Mouse (Mus musculus) heart, adult 11 months (tissue): Measurements from ENCODE around the gene Pomp.

ENCODE experiments used
- DNase-seq: peaks from one replicate; pipeline ENCODE4 v3.0.0; 2022

Pomp gene

DNA sequence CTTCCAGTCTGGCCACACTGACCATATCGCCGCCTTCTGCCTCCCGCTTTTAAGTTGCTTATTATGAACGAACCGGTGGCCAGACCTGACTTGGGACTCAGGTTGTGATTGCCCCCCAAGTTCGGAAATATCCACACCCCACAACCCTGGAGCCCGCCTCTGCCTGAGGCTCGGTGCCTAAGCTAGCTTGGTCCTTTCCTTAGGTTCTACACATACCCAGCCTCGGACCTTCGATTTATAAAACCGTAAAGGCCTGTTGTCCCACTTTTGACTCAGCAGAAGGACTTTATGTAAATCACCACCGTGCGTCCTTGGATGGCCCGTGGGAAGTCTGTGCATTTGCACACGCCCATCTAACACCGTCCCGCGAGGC is 199 bp upstream of the Pomp start:
- DNase-seq = no peak

DNA sequence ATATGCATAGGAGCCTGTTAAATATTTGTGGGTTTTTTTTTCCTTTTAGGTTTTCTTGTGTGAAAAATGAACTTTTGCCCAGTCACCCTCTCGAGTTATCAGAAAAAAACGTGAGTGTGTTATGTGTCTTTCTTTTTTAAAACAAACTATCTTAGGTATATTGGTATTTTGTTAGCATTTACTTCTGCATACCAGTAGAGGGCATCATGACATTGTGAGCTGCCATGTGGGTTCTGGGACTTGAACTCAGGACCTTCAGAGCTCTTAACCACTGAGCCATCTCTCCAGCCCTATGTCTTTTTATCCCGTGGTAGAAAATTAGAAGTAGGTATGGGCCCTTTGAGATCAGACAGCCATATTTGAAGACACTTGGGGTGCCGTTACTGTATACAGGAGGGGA is 8.4 kb downstream of the Pomp start:
- DNase-seq = no peak

DNA sequence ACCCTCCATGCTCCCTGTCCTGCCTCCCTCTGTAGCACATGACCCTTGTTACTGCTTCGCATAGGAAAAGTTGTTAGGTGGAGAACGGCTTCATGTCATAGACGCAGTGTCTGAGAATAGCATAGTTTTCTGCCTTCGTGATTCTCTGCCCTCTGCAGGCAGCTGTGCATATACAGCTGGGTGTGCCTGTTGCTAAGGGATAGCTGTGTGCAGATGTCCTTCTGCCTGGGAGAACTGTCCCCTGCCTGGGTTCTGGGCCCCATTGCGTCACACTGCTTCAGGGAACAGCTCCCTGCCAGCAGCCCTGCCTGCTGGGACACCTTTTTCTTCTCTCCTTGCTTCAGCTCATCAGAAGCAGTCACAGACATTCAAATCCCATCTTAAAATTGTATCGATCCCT is 9.3 kb downstream of the Pomp start:
- peak; percentile 90 for DNase-seq

DNA sequence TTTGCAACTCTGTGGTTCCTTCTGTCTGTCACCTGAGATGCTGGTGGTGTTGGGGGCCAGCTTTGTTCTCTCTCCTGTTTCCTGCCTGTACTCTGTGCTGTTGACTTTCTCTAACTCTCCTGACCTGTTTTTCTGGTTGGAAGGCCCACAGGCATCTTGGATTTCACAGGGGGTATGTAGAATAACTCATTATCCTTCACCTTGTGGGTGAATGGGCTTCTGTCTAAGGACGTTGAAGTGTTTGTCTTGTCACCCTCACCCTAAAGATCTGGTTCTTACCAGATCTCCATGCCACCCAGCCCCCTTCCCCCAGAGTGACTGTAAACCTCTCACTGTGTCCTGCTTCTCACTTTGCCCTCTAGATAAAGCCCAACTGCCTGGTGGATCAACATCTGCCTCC is 10.0 kb downstream of the Pomp start:
- no peak for DNase-seq

DNA sequence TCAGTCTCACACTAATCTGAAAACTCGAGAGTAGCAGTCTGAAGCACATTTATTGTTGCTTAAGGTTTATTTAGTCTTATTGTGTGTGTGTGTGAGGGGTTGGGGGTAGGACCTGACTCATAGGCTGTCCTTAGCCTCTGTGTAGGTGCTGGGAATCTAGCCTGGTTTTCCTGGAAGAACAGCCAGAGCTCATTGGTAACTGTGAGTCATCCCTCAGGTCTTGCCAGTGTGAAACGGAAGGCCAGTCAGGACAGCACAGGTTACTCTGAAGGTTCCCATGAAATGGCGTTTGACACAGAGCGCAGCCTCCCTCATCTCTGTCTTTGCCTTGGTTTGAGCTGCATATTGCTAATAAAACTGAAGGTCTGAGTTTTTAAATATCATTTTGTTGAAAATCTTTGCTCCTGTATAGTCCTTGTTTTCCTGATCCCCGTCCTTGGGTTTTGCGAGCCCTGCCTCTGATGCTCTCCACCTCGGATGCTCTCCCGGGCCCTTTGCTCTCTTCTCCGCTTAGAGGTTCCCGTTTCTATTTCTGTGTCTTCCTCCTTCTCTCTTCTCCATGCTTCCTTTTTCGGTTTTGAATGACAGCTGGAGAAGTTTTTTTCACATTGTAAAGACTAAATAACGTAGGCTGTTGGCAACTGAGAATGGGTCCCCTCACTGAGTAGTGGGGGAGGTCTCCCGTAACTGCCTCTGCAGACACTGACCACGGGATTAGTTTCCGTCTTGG is 11.0 kb downstream of the Pomp start:
- DNase-seq = no peak

DNA sequence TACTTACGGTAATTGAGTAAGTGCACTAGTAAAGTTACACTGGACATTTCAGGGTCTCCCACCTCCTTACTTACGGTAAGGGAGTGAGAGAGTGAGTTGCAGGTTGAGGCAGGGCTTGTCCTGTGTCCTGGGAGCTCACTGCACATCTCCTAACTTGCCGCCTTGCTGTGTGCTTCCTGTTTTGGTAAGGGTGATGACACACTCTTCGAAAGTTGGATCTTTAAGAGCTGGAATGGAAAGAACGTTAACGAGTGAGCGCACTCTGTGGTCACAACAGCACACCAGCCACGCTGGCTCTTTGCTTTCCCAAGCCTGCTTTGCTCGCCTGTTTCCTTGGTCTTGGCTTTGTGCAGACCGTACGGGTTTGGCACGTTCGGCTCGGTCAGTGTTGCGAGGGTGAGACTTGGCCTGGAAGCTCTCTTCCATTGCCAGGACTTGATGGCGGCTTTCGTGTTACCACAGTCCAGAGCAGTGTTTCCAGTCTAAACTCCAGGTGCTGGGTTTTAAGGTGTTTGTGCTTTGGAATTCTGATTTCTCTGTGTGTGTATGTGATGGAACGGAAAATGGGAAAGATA is 14.3 kb downstream of the Pomp start:
- DNase-seq = no peak

DNA sequence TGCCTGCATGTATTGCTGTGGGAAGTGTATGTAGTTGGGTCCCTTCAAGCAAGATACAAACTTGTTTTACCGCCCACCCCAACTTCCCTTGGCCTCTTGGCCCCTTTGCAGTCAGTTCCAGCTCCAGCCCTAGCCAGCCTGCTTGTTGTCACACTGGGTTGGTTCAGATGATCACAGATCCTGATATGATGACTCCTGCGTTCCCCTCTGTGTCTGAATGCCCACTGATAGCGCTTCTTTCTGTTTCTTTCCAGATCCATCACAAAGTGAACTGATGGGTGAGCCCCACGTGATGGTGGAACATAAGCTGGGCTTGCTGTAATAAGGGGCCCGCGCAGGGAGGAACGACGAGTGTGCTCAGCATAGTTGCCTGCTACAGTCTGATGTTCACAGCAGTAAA is 14.9 kb downstream of the Pomp start:
- DNase-seq = no peak

DNA sequence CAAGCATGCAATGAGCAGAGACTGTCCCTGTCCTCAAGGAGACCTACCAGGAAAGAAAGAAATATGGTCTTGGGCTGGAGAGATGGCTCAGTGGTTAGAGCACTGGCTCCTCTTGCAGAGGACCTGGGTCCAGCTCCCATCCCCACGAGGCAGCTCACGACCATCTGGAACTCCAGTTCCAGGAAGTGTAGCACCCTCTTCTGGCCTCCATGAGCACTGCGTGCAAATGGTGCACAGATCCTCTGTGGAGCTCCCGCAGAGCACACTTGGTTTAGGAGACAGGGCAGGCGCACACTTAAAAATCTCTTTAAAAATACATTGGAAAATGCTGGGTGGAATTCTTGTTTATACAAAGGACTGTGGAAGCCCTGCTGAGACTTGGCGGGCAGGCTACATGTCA is 17.3 kb downstream of the Pomp start:
- DNase-seq = no peak

DNA sequence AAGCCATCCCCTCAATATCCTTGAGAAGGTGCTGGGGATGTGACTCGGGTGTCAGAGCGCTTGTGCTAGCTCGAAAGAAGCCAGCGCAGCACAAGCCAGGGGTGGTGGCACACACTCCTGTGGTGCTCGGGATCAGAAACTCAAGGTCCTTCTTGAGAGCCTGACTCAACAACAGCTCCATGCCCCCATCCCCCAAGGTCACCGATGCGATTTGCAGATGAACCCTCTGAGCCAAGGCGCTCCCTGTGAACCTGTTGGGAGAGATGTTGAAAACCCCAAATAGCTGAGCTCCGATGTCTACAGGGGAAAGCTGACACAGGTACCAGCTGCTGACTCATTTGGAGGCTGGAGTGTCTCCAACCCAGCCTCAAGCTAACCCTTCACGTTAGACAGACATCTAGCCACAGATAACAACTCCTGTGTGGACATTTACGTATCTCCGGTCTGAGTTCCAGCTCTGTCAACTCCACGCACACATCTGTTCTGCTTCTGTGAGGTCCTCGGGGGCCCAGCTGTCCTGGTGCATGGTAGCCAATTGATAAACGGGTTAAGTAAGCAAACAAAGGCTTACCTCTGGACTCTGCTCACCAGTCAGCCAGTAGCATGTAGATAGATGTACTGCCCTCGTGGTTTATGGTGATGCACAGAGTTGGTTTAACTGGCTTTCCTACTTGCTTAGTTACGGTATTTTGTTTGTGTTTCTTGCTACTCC is 19.9 kb downstream of the Pomp start:
- DNase-seq = no peak

DNA sequence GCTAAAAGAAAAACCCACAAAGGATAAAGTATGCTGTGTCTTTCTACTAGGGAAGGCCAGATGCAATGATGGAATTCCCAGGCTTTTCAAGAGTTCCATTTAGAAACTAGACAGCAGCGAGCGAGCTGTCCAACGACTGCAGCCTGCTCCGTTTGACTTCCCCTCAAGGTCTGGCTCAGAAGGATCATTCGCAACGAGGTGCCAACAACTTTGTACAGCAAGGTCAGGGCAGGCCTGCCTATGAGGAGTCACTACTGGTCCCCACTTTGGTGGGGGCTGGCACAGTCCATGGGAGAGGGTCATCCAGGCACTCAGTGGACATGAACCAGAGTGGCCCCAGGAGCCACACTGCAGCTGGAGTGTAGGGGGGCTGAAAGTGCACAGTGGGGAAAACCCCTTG is 23.3 kb downstream of the Pomp start:
- DNase-seq = no peak

DNA sequence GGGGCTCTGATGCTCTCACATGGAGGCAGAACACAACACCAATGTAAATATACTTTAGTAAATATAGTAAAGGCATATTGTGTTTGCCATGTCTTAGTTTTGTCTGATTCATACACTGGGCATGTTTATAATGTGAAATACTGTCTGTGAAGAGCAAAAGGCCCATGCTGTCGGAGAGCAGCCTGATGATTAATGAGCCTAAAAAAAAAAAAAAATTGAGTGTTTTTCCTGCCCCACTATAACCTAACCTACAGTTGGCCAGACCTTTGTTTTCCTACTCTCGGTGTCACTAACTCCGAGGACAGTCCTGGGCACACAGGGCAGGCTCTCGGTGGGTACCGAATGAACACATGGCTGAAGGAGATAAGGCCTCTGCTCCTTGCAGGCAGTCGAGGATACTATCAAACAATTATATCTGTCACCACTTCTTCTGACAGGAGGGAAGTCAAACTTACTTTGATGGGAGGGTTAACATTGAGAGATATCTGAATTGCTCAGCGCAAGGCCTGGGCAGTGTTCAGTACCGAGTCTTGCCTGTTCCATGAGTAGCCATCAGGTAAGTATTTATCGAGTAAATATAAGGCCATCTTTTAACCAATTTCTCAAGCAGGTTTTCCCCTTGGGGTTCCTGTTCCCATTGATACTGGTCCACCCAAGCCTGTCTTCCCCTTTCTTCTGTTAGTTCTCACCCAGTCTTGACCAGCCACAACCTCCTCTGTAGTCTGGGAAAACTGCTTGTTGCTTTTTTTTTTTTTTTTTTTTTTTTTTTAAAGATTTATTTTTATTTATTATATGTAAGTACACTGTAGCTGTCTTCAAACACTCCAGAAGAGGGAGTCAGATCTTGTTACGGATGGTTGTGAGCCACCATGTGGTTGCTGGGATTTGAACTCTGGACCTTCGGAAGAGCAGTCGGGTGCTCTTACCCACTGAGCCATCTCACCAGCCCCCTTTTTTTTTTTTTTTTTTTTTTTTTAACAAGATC is 28.3 kb downstream of the Pomp start:
- DNase-seq = no peak

DNA sequence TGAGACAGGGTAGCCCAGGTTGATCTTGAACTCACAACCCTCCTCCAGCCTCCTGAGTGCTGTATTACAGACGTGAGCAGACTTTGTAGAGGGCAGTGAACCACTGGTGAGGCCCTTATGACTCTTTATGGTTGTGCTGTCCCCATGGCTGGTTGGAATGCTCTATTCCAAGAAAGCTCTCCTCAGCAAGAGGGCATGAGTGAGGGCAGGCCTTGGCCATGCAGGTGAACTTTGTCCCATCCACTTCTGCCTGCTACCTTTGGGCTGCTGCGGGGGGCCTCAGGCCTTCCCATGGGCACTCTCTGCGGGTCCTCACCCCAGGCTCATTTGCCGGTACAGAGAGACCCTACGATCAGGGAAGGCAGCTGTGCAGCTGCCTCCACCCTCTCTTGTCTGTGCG is 32.5 kb downstream of the Pomp start:
- DNase-seq = no peak

DNA sequence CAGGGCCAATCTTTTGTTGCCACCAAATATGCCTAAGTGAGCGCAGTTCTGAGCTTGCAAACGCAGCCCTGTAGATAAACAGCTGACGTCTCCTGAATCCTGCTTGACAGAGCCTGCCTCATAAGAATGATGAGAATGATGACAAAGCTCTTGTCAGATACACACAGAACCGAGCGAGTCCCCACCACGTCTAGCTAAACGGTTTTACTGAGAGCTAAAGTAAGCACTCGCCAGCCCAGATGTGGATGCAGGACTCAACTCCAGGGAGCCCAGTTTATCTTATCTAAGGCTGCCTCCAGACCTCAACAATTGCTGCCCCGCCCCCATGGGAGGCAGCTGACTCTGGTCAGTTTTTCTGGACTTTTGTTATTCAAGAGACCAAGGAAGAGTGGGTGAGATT is 32.9 kb downstream of the Pomp start:
- peak; percentile 90 for DNase-seq

DNA sequence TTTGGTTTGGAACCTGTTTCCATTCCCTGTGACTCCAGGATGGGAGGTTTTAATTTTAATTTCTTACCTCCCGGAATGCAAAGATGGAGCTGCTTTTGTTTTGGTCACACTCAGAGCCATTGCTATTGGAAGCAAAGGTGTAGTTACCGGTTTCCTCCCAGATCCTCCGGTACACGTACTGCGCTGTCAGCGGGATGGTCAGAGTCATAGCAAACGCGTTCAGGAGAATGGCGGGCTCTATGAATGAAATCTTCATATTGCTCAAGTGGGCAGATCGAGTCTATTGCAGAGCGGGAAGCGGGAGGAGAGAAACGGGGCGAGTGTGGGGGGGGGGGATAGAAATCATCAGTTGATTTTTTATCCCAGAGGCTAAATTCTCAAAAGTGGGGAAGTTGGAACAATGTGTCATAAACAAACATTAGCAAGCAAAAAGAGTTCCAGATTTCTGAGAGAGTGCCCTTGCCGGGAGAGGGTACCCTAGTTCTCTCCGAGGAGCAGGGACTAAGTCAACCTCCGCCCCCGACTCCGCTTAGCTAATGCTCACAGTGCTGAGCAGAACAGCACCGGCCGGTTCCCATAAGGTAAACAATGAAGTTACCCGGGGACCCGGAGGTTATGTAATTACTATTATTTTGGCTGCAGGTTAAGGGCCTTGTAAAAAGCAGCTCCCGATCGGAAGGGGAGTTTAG is 33.6 kb downstream of the Pomp start:
- DNase-seq = no peak

DNA sequence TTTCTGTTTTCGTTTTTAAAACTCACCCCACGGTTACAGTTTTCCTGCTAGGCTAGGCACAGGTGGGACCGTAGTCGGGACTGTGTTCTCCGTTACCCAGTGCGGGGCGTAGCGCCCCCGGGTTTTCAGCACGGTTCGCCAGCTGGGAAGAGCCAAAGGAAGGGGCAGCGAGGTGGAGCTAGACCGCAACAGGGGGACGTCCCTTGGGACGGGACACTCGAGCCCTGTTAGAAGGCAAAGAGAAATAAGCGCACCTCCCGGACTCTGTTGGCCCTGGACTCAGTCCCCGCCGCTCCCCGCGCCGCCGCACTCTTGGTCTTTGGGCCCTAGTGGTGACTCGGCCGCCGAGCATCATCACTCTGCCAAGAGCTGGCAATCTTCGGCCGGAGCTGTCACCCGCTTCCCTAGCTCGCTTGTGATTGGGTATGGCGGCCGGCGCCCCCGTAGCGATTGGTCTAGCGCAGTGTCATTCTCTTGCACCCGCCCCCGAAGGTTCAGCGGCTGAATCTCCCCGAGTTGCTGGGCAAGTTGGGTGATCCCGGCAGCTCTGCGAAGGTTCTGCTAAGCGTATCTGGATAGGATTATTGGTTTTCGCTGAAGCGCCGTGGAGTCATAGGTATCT is 34.3 kb downstream of the Pomp start, which contains the start of gene Slc46a3:
TSS of gene Slc46a3 (minus strand) at position 361 of the 622 bp plus-strand sequence.
- DNase-seq = peak; percentile 100

DNA sequence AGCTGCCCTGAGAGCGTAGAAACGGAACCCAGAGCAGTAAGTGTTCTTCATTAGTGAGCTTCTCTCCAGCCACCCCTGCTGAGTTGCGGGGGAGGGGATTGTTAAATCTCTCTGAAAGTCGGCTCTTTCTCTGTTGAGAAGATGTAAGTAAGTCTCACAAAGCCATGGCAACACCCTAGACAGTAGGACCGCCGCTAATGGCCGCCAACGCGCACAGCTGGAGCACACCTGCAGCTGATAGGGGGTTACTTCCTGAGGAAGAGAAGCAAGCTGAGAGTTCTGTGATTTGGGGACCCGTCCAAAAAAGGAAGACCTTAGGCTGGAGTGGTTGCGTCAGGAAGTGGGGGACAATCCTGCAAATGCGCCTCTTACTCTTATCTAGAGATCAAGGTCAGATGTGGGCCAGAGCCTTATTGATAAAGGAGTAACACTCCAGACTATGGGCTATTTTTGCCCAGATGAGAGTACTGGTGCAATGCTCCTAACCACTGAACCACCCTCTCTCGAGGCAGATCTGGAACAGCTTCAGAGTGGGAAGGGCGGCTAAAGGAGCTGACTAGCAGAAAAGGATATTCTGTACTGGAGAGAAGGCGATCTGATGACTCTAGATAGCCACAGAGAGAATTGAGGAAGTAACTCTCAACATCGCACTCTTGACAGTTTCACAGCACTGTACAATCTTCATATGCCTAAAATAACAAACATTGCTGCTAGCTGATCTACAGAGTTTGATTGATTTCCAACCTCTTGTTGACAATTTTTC is 35.4 kb downstream of the Pomp start:
- peak; percentile 95 for DNase-seq

DNA sequence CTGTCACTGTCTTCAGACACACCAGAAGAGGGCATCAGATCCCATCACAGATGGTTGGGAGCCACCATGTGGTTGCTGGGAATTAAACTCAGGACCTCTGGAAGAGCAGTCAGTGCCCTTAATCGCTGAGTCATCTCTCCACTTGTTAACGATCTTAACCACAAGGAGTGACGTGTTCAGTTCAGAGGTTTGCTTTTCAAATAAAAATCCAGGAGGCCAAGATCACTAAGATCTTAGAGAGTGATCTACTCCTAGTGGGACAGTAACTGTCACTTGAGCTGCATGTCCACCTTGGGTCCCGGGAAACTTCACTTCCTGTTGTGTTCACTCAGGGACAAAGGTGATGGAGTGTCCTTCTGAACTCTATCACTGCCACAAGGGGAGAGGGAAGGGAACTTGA is 36.2 kb downstream of the Pomp start:
- peak; percentile 88 for DNase-seq

DNA sequence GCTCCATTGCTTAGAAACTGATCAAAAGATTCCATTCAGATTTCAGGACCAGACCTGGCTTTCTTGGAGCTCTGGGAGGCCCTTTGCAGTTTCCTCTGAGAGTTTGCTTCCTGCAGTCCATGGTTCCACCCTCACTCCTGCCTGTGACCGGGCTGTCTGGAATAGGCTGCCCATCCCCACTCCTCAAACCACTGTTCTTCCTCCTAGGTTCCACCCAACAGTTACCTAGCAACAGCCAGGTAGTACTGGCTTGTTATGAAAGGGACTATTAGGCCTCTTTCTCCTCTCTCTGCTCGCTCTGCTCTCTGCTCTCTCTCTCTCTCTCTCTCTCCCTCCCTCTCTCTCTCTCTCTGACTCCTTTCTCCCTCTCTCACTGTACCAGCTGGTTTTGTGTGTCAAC is 38.0 kb downstream of the Pomp start:
- DNase-seq = no peak

DNA sequence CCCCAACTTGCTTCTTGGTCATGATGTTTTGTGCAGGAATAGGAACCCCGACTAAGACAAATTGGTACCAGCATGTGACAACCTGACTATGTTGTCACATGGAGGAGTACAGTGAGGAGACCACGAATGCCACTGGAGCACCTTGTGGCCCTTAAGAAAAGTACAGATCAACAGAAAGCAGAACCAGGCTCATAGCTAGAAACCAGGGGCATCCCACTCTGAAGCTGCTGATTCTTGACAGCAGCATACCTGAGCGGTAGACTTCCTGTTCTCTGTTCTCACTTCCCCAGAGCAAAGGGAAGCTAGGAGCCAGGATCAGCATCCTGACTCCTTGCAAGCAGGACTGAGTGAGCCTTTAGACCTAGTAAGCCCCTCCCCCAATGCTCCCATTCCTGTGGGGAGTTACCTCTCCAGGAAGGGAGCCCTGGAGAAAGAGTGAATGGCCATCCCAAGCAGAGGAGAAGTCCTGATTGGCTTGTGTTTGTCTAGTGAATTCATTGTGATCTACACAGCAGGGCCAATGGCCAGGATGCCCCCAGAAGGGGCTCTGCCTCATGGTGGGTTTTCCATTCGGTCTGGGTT is 38.8 kb downstream of the Pomp start:
- DNase-seq = no peak

DNA sequence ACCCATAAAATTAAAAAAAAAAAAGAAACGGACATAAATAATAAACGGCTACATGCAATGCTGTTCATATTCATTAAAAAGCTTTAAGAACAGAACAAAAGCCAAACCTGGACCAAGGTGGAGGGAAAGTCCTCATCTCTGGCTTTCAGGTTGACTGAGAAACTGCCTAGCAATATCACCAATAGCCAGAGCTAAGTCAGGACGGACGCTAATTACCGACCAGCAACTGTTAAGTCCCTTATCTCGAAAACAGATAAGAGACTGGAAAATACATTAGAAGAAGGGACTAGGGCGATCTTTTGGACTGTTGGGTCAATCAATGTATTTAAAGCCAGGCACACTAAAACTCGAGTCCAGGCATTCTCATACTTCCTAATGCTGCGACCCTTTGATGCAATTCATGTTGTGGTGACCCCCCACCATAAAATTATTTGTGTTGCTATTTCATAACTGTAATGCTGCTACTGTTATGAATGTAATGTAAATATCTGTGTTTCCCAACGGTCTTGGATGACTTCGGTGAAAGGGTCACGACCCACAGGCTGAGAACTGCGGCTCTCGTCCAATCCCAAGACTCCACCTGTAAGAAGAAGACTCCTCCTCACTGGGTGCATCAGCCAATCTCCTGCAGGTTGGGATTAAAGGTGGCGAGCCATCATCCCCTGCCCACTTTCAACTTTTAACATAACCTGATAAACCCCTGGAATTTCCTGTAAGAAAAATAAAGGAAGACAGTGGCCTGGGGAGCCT is 41.9 kb downstream of the Pomp start:
- DNase-seq = no peak
